Comparison of ENCODE assay signal across 7 mouse cellular contexts in genomic region chr9:56996028-56996346, GRCm38 (mm10). TPM values are rescaled to one million over a fixed set of nuclear protein-coding genes. Genes with fewer than 3 reads are reported as not detected.
A peak's percentile ranks its signal among the peaks of the same experiment; 100 is the strongest.
DNase-seq lines count a peak whose midpoint lies in the region; ATAC-seq and TF ChIP-seq lines count a peak whose summit lies in the region.

No protein-coding gene starts in this region.

- no peak for TF ChIP-seq CTCF in liver, postnatal 0 days (IDR thresholded peaks at IDR 0.05; ENCODE audit: low read depth)

- H3K27me3 ChIP-seq in liver, postnatal 0 days (ENCODE audit: insufficient read depth, low read length): no peaks in the 10 kb centered on the region

- H3K9me3 ChIP-seq in liver, postnatal 0 days (ENCODE audit: low read length): no peaks in the 10 kb centered on the region

- no peak for ATAC-seq in liver, postnatal 0 days

- TF ChIP-seq EP300 in liver, postnatal 0 days (IDR thresholded peaks at IDR 0.05; ENCODE audit: low read depth): no peak

- H3K4me3 ChIP-seq in liver, postnatal 0 days (ENCODE audit: low read depth, low read length): peak overlapping the region; percentile 86

- H3K4me1 ChIP-seq in liver, postnatal 0 days (ENCODE audit: insufficient read depth): peaks cover 9% of the 10 kb centered on the region

- no peaks in the 10 kb centered on the region for H3K36me3 ChIP-seq in liver, postnatal 0 days (replicated peaks; ENCODE audit: insufficient read depth, low read length)

- H3K9ac ChIP-seq in liver, postnatal 0 days (replicated peaks): peak overlapping the region; percentile 93

- 1% methylated on average over 5 of the region's 5 CpGs for WGBS in liver, postnatal 0 days (ENCODE audit: insufficient replicate concordance)

- peak; percentile 2 to 6 for DNase-seq in urinary bladder, postnatal 36 days (ENCODE audit: low spot score in 2 of 2)
- DNase-seq in urinary bladder, postnatal 4 days (ENCODE audit: low spot score in 2 of 2): no peak
- DNase-seq in cerebellum, adult 11-12 months: peak; percentile 25
- DNase-seq in forelimb bud, embryonic 11.5 days (ENCODE audit: low read depth, low spot score): peak; percentile 16
- DNase-seq in kidney, adult 8-10 months: peak; percentile 9 to 11
- peak; percentile 17 for DNase-seq in liver, postnatal 0 days
- peak; percentile 49 for DNase-seq in retina, postnatal 1 day

- H3K27ac ChIP-seq in liver, postnatal 0 days (ENCODE audit: low read depth): peak overlapping the region; percentile 97

- peak overlapping the region; percentile 90 for H3K4me2 ChIP-seq in liver, postnatal 0 days (ENCODE audit: low read depth, low read length)

RNA-seq across cellular contexts. Expression of gene Ptpn9, which starts 1.3 kb away (rescaled TPM):
- 4.9 and 5.0 TPM in 2 replicates for polyA plus RNA-seq in liver, postnatal 0 days (2015; fragmentation: Nextera tagmentation; extraction: Ambion mirVana)

RNA-seq across cellular contexts. Expression of gene Snupn, which starts 45.3 kb away (rescaled TPM):
- polyA plus RNA-seq in liver, postnatal 0 days (2015; fragmentation: Nextera tagmentation; extraction: Ambion mirVana): 7.7 and 8.2 TPM in 2 replicates

RNA-seq across cellular contexts. Expression of gene Imp3, which starts 58.7 kb away (rescaled TPM):
- 57.6 and 57.8 TPM in 2 replicates for polyA plus RNA-seq in liver, postnatal 0 days (2015; fragmentation: Nextera tagmentation; extraction: Ambion mirVana)

Comparison
In these comparisons a context has a peak if more than half of its experiments do, and no peak if none do; other contexts are left out.
1. DNase-seq: peak in urinary bladder, postnatal 36 days (2 of 2), cerebellum, adult 11-12 months (single experiment), forelimb bud, embryonic 11.5 days (single experiment), kidney, adult 8-10 months (2 of 2), liver, postnatal 0 days (single experiment) and retina, postnatal 1 day (single experiment); none in urinary bladder, postnatal 4 days (0 of 2).